Comparison of ENCODE assay signal across 20 mouse cellular contexts in the genomic region with DNA sequence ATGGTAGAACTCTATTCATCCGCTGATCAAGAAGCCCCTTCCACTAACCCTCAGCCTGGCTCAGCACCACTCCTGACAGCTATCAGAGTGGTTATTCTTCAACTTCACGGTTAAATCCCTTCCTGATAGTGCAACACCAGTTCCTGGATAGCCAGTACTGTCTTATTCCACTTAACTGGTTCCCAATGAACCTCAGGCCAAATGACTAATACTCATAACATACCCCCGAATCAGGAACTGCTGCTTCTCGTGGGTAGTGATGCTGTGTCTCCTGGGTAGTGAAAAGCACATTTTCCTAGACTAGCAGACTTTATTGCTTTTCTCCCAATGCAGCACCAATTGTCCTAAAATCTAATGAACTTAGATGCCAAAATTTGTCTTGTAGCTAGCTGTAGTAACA. TPM values are rescaled to one million over a fixed set of nuclear protein-coding genes. Genes with fewer than 3 reads are reported as not detected.
"Had no signal": no experiment of that assay in that cellular context is flagged by ENCODE, and none has a peak within 500 bp of the region (broad histone marks: within the 10 kb centered on the region; RNA-seq: fewer than 3 reads in every experiment).

No protein-coding gene starts in this region.

- ATAC-seq: intestine, postnatal 0 days; lung, postnatal 0 days had no signal

- H3K27ac ChIP-seq: kidney, postnatal 0 days; layer of hippocampus, adult 2 months; left cerebral cortex, adult 2 months; macrophage; neural tube, embryonic 12.5 days; neural tube, embryonic 15.5 days; stomach, embryonic 15.5 days had no signal

- DNase-seq: kidney, adult 2 months; kidney, postnatal 25 days; layer of hippocampus, adult 9-11 months; lung, embryonic 14.5 days; midbrain, embryonic 14.5 days; right cerebral cortex, adult 18-20 months; right cerebral cortex, postnatal 25 days; spleen, adult 18-20 months; thymus, postnatal 4 days had no signal

- H3K36me3 ChIP-seq: neural tube, embryonic 12.5 days; neural tube, embryonic 15.5 days; stomach, embryonic 15.5 days had no signal

- H3K4me3 ChIP-seq: layer of hippocampus, adult 2 months; left cerebral cortex, adult 2 months; neural tube, embryonic 12.5 days; neural tube, embryonic 15.5 days; stomach, embryonic 15.5 days had no signal

- H3K4me1 ChIP-seq: neural tube, embryonic 12.5 days; neural tube, embryonic 15.5 days; stomach, embryonic 15.5 days had no signal

- H3K27me3 ChIP-seq: neural tube, embryonic 12.5 days; neural tube, embryonic 15.5 days; stomach, embryonic 15.5 days had no signal

RNA-seq across cellular contexts. Expression of a gene that starts 39.8 kb away (rescaled TPM):
- total RNA-seq: megakaryocyte-erythroid progenitor cell, adult 5-6 weeks had no signal
- polyA plus RNA-seq: intestine, postnatal 0 days; macrophage; midbrain, embryonic 11.5 days had no signal
